Mouse (Mus musculus) G1E (cell line): ENCODE measurements around the gene Fitm1.

Experiments
- CTCF ChIP-seq: IDR thresholded peaks from 2 replicates; pipeline ENCODE4 v1.5.1; 2012; ENCODE audit warnings: low read depth, low read length, inconsistent platforms, mixed read lengths
- GATA1 ChIP-seq: IDR thresholded peaks from 2 replicates; pipeline ENCODE4 v1.6.1; 2012; ENCODE audit warnings: borderline replicate concordance, low read length, inconsistent platforms, mixed read lengths
- POLR2AphosphoS5 ChIP-seq: IDR thresholded peaks from 2 replicates; pipeline ENCODE4 v1.6.1; 2012; ENCODE audit warnings: low read depth, low read length, inconsistent platforms; ENCODE audit not compliant: insufficient replicate concordance
- TAL1 ChIP-seq: conservative IDR thresholded peaks from 2 replicates; pipeline ENCODE4 v1.6.1; 2012; ENCODE audit warnings: low read depth, low read length, inconsistent platforms, mixed read lengths

DNA sequence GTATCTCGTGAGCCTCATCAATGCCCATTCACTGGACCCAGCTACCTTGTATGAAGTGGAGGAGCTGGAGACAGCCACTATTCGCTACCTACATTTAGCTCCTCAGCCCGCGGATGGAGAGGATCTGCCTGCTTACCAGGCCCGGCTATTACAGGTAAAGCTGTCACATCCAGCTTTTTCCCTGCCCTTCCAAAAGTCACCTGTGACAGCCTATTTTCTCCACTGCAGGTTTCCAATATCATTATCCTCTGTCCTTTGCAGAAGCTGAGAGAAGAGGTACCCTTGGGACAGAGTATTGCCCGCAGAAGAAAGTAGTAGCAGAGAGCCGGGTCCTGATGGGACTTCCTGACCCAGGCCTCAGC, 27.8 kb downstream of the Fitm1 start, which contains the start of gene Irf9:
- TF ChIP-seq CTCF: no peak
- TF ChIP-seq TAL1: no peak
- no peak for TF ChIP-seq GATA1
- no peak for TF ChIP-seq POLR2AphosphoS5
